Mouse (Mus musculus): Measurements from ENCODE around the gene Xpr1.

Xpr1 gene

DNA sequence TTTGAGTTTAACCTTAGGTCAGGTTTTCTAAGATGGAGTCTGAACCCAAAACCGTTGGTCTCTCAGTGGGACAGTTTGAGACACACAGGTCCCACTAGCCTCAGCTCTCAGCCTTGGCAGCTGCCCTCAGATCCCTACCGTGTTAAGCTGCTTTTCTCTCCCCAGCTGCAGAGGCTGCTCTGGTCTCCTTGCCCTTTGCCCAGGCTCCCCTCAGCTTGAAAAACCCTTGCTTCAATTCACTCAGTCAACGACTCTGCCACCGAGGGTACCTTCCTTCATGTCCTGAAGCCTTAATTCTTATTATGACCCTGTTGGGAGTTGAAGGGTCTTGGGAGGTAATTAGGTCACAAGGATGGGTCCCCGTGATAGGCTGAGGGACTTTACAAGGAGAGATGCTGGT is 167.3 kb downstream of the Xpr1 start:
- peak; percentile 57 for DNase-seq

GRCm38 (mm10) chr1:155248041-155248440 is 169.2 kb downstream of the Xpr1 start:
- no peak for DNase-seq

- DNase-seq: peak; percentile 64
Observed at GRCm38 (mm10) chr1:155247441-155247840, 169.8 kb downstream of the Xpr1 start.

GRCm38 (mm10) chr1:155245516-155245915 is 171.7 kb downstream of the Xpr1 start:
- peak; percentile 59 for DNase-seq

DNA sequence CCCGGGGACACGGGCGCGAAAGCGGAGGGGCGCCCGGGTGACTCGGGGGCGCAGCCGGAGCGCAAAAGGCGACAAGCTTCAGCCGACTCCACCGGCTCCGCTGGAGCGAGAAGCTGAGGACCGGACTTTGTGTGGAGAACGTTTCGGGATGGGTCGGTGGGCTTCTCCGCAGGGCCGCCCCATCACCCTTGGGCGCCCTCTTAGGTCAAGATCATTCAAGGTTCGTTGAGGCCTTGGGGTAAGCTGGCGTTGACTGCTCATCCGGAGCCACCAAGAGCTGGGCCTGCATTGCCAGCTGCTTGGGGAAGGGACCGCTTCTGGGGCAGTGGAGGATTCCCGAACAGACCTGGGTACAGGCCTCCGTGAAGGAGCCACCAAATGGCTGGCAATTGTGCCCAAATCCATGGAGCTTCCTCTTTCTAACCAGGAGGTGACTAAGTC is 172.4 kb downstream of the Xpr1 start:
- DNase-seq: no peak

DNA sequence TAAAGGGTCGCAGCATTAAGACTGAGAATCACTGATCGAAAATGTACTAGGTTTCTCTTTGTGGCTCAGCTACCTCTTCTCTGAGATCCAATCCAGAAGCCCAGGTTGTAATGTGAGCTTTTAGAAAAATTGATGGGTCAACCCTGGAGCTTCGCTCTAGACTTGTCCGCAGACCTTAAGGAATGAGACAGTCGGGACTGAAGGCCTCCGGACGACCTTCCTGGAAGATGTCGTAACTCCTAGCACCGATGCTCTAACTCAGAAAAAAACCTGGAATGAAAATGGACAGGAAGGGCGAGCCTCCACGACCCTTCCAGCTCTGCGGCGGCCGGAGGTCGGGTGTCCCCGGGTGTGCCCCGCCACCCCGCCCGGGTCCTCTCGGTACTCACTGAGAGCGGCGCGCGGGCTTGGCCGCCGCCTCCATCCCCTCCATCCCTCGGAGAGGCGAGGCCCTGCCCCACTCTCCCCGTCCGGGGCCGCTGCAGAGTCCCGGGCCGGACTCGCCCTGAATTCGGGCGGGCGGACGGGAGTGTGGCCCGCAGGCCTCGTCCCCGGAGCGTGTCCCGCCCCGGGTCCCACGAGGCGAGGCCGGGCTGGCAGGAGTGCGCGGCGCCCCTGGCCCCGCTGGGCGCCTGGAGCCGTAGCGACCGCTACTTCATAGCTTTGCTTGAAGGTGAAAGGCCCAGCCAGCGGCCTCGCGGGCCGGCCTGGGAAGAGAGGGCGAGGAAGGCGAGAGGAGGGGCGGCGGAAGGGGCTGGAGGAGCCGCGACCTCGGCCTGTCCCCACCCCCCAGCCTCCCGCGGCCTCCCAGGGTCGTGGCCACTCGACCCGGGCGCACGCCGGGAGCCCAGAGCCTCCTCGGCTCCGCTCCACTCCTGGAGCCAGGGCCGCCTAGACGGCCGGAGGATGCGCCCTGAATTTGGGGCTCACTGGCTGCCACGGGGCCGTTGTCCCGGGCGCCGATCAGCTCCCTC is 173.1 kb downstream of the Xpr1 start, which contains the start of gene BC034090:
TSS of gene BC034090 (minus strand) at position 648 of the 974 bp plus-strand sequence.
- DNase-seq: peak; percentile 86

GRCm38 (mm10) chr1:155242488-155242745 is 174.8 kb downstream of the Xpr1 start:
- DNase-seq: no peak

GRCm38 (mm10) chr1:155241701-155242487 is 175.3 kb downstream of the Xpr1 start:
- peak; percentile 67 for DNase-seq

GRCm38 (mm10) chr1:155239962-155240717 is 177.1 kb downstream of the Xpr1 start:
- peak; percentile 44 for DNase-seq

GRCm38 (mm10) chr1:155239169-155239568 is 178.0 kb downstream of the Xpr1 start:
- no peak for DNase-seq

DNA sequence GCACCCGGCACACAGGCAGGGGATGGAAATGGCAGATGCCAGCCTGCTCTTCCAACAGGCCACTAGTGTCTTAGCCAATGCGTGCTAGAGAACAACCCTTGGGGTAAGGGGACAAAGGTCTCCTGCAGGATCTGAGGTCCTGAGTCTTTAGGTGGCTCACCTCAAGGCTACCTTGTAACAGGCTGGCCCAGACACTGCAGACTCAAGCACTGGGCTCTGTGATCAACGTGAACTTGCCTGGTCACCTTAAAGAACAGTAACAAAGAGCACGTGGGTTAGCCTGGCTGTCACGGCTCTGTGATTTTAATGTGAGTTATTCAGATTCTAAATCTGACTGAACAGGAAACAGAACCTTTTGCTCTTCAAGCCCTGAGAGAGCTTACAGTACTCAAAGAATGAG is 179.1 kb downstream of the Xpr1 start:
- peak; percentile 69 for DNase-seq

GRCm38 (mm10) chr1:155237390-155237789 is 179.8 kb downstream of the Xpr1 start:
- peak; percentile 51 for DNase-seq

- peak; percentile 37 for DNase-seq
Observed at GRCm38 (mm10) chr1:155236306-155237024, 180.8 kb downstream of the Xpr1 start.

GRCm38 (mm10) chr1:155235641-155236040 is 181.6 kb downstream of the Xpr1 start:
- no peak for DNase-seq

DNA sequence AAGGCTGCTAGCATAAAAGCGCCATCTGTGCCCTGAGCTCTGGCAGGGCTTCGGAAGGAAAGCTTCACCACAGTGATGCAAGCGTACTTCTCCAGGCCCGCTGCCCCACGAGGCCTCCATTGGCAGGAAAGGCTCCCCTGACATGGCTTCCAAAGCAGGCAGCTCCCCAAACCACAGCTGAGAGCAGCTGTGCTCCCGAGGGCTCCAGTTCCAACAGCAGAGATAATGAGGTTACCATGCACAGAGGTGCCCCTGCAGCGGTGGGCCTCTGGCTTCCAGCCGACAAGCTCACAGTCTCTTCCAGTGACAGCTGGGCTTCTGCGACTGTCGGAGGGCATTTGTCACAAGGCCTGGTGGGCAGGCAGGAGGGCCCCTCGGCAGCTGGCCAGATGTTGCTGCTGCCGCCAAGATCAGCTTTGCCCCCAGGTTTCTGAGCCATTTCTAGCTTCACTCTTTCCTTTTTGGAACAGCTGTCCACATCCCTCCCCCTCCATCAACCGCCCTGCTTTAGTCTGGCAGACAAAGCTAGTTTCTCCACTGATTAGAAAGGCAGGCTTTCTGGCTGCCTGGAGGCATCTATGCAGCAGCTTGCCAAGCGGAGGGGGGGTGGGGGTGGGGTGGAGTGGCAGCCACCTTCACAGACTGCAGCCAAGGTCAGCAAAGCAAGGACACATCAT is 183.1 kb downstream of the Xpr1 start:
- peak; percentile 72 for DNase-seq

GRCm38 (mm10) chr1:155233378-155233777 is 183.8 kb downstream of the Xpr1 start:
- DNase-seq: no peak

DNA sequence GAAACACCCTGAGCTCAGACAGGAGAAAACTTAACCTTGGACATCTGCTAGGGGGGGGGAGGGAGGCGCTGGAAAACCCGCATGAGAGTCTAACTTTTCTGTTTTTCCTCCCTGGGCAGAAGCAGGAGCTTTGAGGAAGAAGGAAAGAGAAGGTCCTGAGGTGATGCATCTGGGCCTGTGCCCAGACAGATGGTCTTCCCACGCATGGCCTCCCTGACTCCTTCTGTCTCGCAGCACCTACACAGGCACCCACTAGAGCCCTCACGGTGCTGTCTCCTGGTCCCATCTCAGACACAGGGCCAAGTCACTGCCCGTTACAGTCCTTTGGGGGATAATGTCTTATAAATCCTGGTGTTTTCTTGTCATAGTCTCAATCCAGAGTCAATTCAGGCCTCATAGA is 184.4 kb downstream of the Xpr1 start:
- DNase-seq: no peak

GRCm38 (mm10) chr1:155232385-155232784 is 184.8 kb downstream of the Xpr1 start:
- peak; percentile 52 for DNase-seq

GRCm38 (mm10) chr1:155229464-155230411 is 187.5 kb downstream of the Xpr1 start:
- DNase-seq: peak; percentile 32
